Mouse (Mus musculus): ENCODE results near the gene Phyhd1. TPM values are rescaled to one million over a fixed set of nuclear protein-coding genes. Genes with fewer than 3 reads are reported as not detected.

Gene Phyhd1
- total RNA-seq, 2 experiments from 2014 or later = 21.7 to 27.3 TPM

- peak; percentile 30 for TF ChIP-seq CTCF (IDR thresholded peaks at IDR 0.05)
- Histone ChIP-seq H3K27ac (no peak overlapping the region), H3K4me3 (no peak overlapping the region)
- intact Hi-C loops (cut with DNase I) = no loop called here
- no peak for DNase-seq (ENCODE audit: extremely low spot score in 1 of 2, low spot score in 2 of 2)
Observed at GRCm38 (mm10) chr2:30299525-30299924, 33.5 kb downstream of the Phyhd1 start.

GRCm38 (mm10) chr2:30299966-30300365 is 34.0 kb downstream of the Phyhd1 start:
- no peak overlapping the region for H3K4me3 ChIP-seq
- intact Hi-C loops (cut with DNase I) = no loop called here
- DNase-seq (ENCODE audit: extremely low spot score in 1 of 2, low spot score in 2 of 2) = no peak
- no peak for TF ChIP-seq CTCF (IDR thresholded peaks at IDR 0.05)
- H3K27ac ChIP-seq = no peak overlapping the region

GRCm38 (mm10) chr2:30306087-30306486 is 40.1 kb downstream of the Phyhd1 start:
- Histone ChIP-seq H3K27ac (no peak overlapping the region), H3K4me3 (no peak overlapping the region)
- no peak for TF ChIP-seq CTCF (IDR thresholded peaks at IDR 0.05)
- intact Hi-C loops (cut with DNase I) = no loop called here
- DNase-seq (ENCODE audit: extremely low spot score in 1 of 2, low spot score in 2 of 2) = no peak

- no peak for TF ChIP-seq CTCF (IDR thresholded peaks at IDR 0.05)
- Histone ChIP-seq H3K27ac (no peak overlapping the region), H3K4me3 (no peak overlapping the region)
- DNase-seq (ENCODE audit: extremely low spot score in 1 of 2, low spot score in 2 of 2) = no peak
- intact Hi-C loops (cut with DNase I) = no loop called here
Observed at GRCm38 (mm10) chr2:30309351-30309750, 43.3 kb downstream of the Phyhd1 start.

- H3K4me3 ChIP-seq = no peak overlapping the region
- DNase-seq (ENCODE audit: extremely low spot score in 1 of 2, low spot score in 2 of 2) = peak in 1 of 2 experiments; percentile 14
Observed at GRCm38 (mm10) chr2:30311481-30311880, 45.5 kb downstream of the Phyhd1 start.

GRCm38 (mm10) chr2:30316136-30316535 is 50.1 kb downstream of the Phyhd1 start:
- Histone ChIP-seq H3K27ac (no peak overlapping the region), H3K4me3 (no peak overlapping the region)
- intact Hi-C loops (cut with DNase I) = no loop called here
- DNase-seq (ENCODE audit: extremely low spot score in 1 of 2, low spot score in 2 of 2) = no peak
- no peak; the same call in none of the 2 replicates for TF ChIP-seq CTCF (IDR thresholded peaks at IDR 0.05)

More at GRCm38 (mm10) chr2:30311481-30311880, 45.5 kb downstream of the Phyhd1 start:
- H3K27ac ChIP-seq = no peak overlapping the region
- intact Hi-C loops (cut with DNase I) = no loop called here
- no peak for TF ChIP-seq CTCF (IDR thresholded peaks at IDR 0.05)

GRCm38 (mm10) chr2:30316955-30317354 is 51.0 kb downstream of the Phyhd1 start:
- no peak overlapping the region for H3K27ac ChIP-seq
- intact Hi-C loops (cut with DNase I) = no loop called here
- peak in 1 of 2 experiments; percentile 18 for DNase-seq (ENCODE audit: extremely low spot score in 1 of 2, low spot score in 2 of 2)
- no peak overlapping the region for H3K4me3 ChIP-seq
- TF ChIP-seq CTCF (IDR thresholded peaks at IDR 0.05) = no peak

- intact Hi-C loops (cut with DNase I) = no loop called here
- H3K27ac ChIP-seq = no peak overlapping the region
- no peak overlapping the region for H3K4me3 ChIP-seq
- no peak for DNase-seq (ENCODE audit: extremely low spot score in 1 of 2, low spot score in 2 of 2)
- TF ChIP-seq CTCF (IDR thresholded peaks at IDR 0.05) = no peak
Observed at GRCm38 (mm10) chr2:30319260-30319659, 53.3 kb downstream of the Phyhd1 start.

GRCm38 (mm10) chr2:30323111-30323510 is 57.1 kb downstream of the Phyhd1 start:
- intact Hi-C loops (cut with DNase I) = no loop called here
- no peak overlapping the region for H3K4me3 ChIP-seq
- H3K27ac ChIP-seq = no peak overlapping the region
- DNase-seq (ENCODE audit: extremely low spot score in 1 of 2, low spot score in 2 of 2) = no peak
- TF ChIP-seq CTCF (IDR thresholded peaks at IDR 0.05) = no peak

- intact Hi-C loops (cut with DNase I) = no loop called here
- no peak for TF ChIP-seq CTCF (IDR thresholded peaks at IDR 0.05)
- no peak overlapping the region for H3K27ac ChIP-seq
- DNase-seq (ENCODE audit: extremely low spot score in 1 of 2, low spot score in 2 of 2) = no peak
- no peak overlapping the region for H3K4me3 ChIP-seq
Observed at GRCm38 (mm10) chr2:30325296-30325695, 59.3 kb downstream of the Phyhd1 start.

- Histone ChIP-seq H3K4me3 (no peak overlapping the region), H3K27ac (no peak overlapping the region)
- intact Hi-C loops (cut with DNase I) = no loop called here
- no peak for DNase-seq (ENCODE audit: extremely low spot score in 1 of 2, low spot score in 2 of 2)
- TF ChIP-seq CTCF (IDR thresholded peaks at IDR 0.05) = no peak
Observed at GRCm38 (mm10) chr2:30327276-30327675, 61.3 kb downstream of the Phyhd1 start.

GRCm38 (mm10) chr2:30328791-30329190 is 62.8 kb downstream of the Phyhd1 start:
- intact Hi-C loops (cut with DNase I) = no loop called here
- H3K4me3 ChIP-seq = no peak overlapping the region
- no peak overlapping the region for H3K27ac ChIP-seq
- no peak for DNase-seq (ENCODE audit: extremely low spot score in 1 of 2, low spot score in 2 of 2)
- TF ChIP-seq CTCF (IDR thresholded peaks at IDR 0.05) = no peak

Other genes with a start within 250 kb of the Phyhd1 start
- 10 to 100 TPM; 40.7 to 41.0 TPM for gene Wdr34, start 217.3 kb upstream of the Phyhd1 start, total RNA-seq (2021)
- 100 to 1,000 TPM; 191 to 192 TPM for gene Set, start 208.8 kb upstream of the Phyhd1 start, total RNA-seq (2021)
- 1 to 10 TPM; 2.9 to 3.6 TPM for gene Pkn3, start 188.5 kb upstream of the Phyhd1 start, total RNA-seq (2021)
- 1 to 10 TPM; 5.4 to 7.0 TPM for gene Zdhhc12, start 172.6 kb upstream of the Phyhd1 start, total RNA-seq (2021)
- 100 to 1,000 TPM; 163 to 171 TPM for gene Zer1, start 141.6 kb upstream of the Phyhd1 start, total RNA-seq (2021)
- 10 to 100 TPM; 49.6 to 53.3 TPM for gene Tbc1d13, start 132.5 kb upstream of the Phyhd1 start, total RNA-seq (2021)
- 10 to 100 TPM; 20.9 to 21.4 TPM for gene Endog, start 94.7 kb upstream of the Phyhd1 start, total RNA-seq (2021)
- 10 to 100 TPM; 36.6 to 38.4 TPM for gene Spout1, start 87.7 kb upstream of the Phyhd1 start, total RNA-seq (2021)
- 10 to 100 TPM; 14.3 to 15.2 TPM for gene Kyat1, start 60.4 kb upstream of the Phyhd1 start, total RNA-seq (2021)
- 10 to 100 TPM; 60.8 to 62.0 TPM for gene Lrrc8a, start 28.5 kb upstream of the Phyhd1 start, total RNA-seq (2021)
- gene Gm28035, start 25.6 kb upstream of the Phyhd1 start, total RNA-seq (2021) = 10 to 100 TPM; 11.3 to 15.1 TPM
- gene Gm28038, start 14.8 kb downstream of the Phyhd1 start, total RNA-seq (2021) = not detected
- gene Dolk, start 20.1 kb downstream of the Phyhd1 start, total RNA-seq (2021) = 10 to 100 TPM; 22.3 to 25.2 TPM
- gene Nup188, start 20.2 kb downstream of the Phyhd1 start, total RNA-seq (2021) = 10 to 100 TPM; 21.8 to 23.5 TPM
- gene Sh3glb2, start 93.1 kb downstream of the Phyhd1 start, total RNA-seq (2021) = 100 to 1,000 TPM; 291 to 312 TPM
- 100 to 1,000 TPM; 120 to 138 TPM for gene Miga2, start 98.0 kb downstream of the Phyhd1 start, total RNA-seq (2021)
- 10 to 100 TPM; 25.8 to 26.8 TPM for gene Dolpp1, start 126.1 kb downstream of the Phyhd1 start, total RNA-seq (2021)
- gene Crat, start 149.6 kb downstream of the Phyhd1 start, total RNA-seq (2021) = 10 to 100 TPM; 56.5 to 58.2 TPM
- 100 to 1,000 TPM; 177 to 178 TPM for gene Ptpa, start 149.8 kb downstream of the Phyhd1 start, total RNA-seq (2021)
- 10 to 100 TPM; 20.9 to 25.3 TPM for gene Ier5l, start 208.0 kb downstream of the Phyhd1 start, total RNA-seq (2021)

Data from left cerebral cortex, adult 2 months (tissue).